Comparison of ENCODE assay signal across 23 mouse cellular contexts in the genomic region with DNA sequence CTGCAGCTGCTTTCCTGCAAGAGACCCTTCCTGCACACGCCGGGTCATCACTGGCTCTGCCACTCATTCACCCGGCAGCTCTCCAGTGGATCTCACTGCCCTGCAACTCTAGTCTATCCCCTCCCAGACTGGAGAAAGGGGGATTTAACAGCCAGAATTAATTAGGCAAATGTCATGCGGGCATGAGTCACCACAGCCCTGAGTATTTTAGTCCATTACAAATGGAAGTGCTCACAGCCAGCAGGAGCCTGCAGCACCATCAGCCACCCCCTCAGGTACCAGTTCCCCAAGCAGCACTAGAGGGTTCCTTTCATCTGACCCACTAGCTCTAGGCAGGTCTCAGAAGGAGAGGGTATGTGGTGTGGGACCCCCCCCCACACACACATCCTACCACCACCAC.
DNase-seq lines count a peak whose midpoint lies in the region; ATAC-seq and TF ChIP-seq lines count a peak whose summit lies in the region.
"Had no signal": no experiment of that assay in that cellular context is flagged by ENCODE, and none has a peak within 500 bp of the region (broad histone marks: within the 10 kb centered on the region; RNA-seq: fewer than 3 reads in every experiment).

No protein-coding gene starts in this region.

- H3K27ac ChIP-seq in layer of hippocampus, adult 2 months, result no peak overlapping the region
- H3K27ac ChIP-seq in kidney, embryonic 15.5 days, result no peak overlapping the region
- H3K27ac ChIP-seq: heart, embryonic 13.5 days; hindbrain, embryonic 13.5 days; limb, embryonic 15.5 days; liver, embryonic 15.5 days; macrophage; neural tube, embryonic 13.5 days had no signal

- H3K27me3 ChIP-seq in kidney, embryonic 15.5 days, result no peaks in the 10 kb centered on the region
- H3K27me3 ChIP-seq: heart, embryonic 13.5 days; hindbrain, embryonic 13.5 days; limb, embryonic 15.5 days; liver, embryonic 15.5 days; neural tube, embryonic 13.5 days had no signal

- peak; percentile 5 to 24 for DNase-seq in adrenal gland, adult (ENCODE audit: inconsistent age in 2 of 2, low spot score in 1 of 2)
- no peak for DNase-seq in adrenal gland, postnatal 10 days
- DNase-seq in layer of hippocampus, adult 9-11 months, result peak; percentile 22
- no peak for DNase-seq in layer of hippocampus, adult 2 months (ENCODE audit: low spot score in 2 of 2)
- DNase-seq in right cerebral cortex, adult 18-20 months, result peak; percentile 60
- DNase-seq in right cerebral cortex, postnatal 36 days (ENCODE audit: low spot score in 2 of 2), result no peak
- peak; percentile 36 for DNase-seq in telencephalon, adult 2 months (ENCODE audit: low read depth, low spot score)
- DNase-seq: adrenal gland, postnatal 14 days; cerebellum, adult 18-20 months; heart, adult 11 months; kidney, adult 8-10 months; kidney, postnatal 36 days; thymus, postnatal 36 days had no signal

- no peak for TF ChIP-seq CTCF in layer of hippocampus, adult 2 months (conservative IDR thresholded peaks at IDR 0.05)

- ATAC-seq in kidney, embryonic 15.5 days (replicated peaks; ENCODE audit: low FRiP score), result no peak
- ATAC-seq: inflammation-experienced regulatory T-cells, adult 6 months had no signal

- no peak overlapping the region for H3K9ac ChIP-seq in kidney, embryonic 15.5 days
- H3K9ac ChIP-seq: heart, embryonic 13.5 days; hindbrain, embryonic 13.5 days; limb, embryonic 15.5 days; liver, embryonic 15.5 days; neural tube, embryonic 13.5 days had no signal

- no peak overlapping the region for H3K4me3 ChIP-seq in layer of hippocampus, adult 2 months
- H3K4me3 ChIP-seq in kidney, embryonic 15.5 days (replicated peaks), result no peak overlapping the region
- H3K4me3 ChIP-seq: heart, embryonic 13.5 days; hindbrain, embryonic 13.5 days; limb, embryonic 15.5 days; liver, embryonic 15.5 days; neural tube, embryonic 13.5 days had no signal

- no peaks in the 10 kb centered on the region for H3K36me3 ChIP-seq in kidney, embryonic 15.5 days
- H3K36me3 ChIP-seq: G1E; heart, embryonic 13.5 days; hindbrain, embryonic 13.5 days; limb, embryonic 15.5 days; liver, embryonic 15.5 days; neural tube, embryonic 13.5 days had no signal

- H3K4me2 ChIP-seq in kidney, embryonic 15.5 days, result no peak overlapping the region
- H3K4me2 ChIP-seq: heart, embryonic 13.5 days; hindbrain, embryonic 13.5 days; limb, embryonic 15.5 days; liver, embryonic 15.5 days; midbrain, embryonic 11.5 days; neural tube, embryonic 13.5 days had no signal

- no peaks in the 10 kb centered on the region for H3K9me3 ChIP-seq in kidney, embryonic 15.5 days (replicated peaks)
- H3K9me3 ChIP-seq: heart, embryonic 13.5 days; hindbrain, embryonic 13.5 days; limb, embryonic 15.5 days; liver, embryonic 15.5 days; neural tube, embryonic 13.5 days had no signal

- H3K4me1 ChIP-seq in kidney, embryonic 15.5 days, result no peaks in the 10 kb centered on the region
- H3K4me1 ChIP-seq: heart, embryonic 13.5 days; hindbrain, embryonic 13.5 days; limb, embryonic 15.5 days; liver, embryonic 15.5 days had no signal

- WGBS in kidney, embryonic 15.5 days, result 53% methylated on average over 4 of the region's 4 CpGs

Comparison
In these comparisons a context has a peak if more than half of its experiments do, and no peak if none do; other contexts are left out.
1. DNase-seq: peak in adrenal gland, adult (2 of 2), layer of hippocampus, adult 9-11 months (single experiment), right cerebral cortex, adult 18-20 months (single experiment) and telencephalon, adult 2 months (single experiment); none in adrenal gland, postnatal 10 days (single experiment), layer of hippocampus, adult 2 months (0 of 2) and right cerebral cortex, postnatal 36 days (0 of 2).